ENCODE assay signal across 8 mouse cellular contexts in the genomic region with DNA sequence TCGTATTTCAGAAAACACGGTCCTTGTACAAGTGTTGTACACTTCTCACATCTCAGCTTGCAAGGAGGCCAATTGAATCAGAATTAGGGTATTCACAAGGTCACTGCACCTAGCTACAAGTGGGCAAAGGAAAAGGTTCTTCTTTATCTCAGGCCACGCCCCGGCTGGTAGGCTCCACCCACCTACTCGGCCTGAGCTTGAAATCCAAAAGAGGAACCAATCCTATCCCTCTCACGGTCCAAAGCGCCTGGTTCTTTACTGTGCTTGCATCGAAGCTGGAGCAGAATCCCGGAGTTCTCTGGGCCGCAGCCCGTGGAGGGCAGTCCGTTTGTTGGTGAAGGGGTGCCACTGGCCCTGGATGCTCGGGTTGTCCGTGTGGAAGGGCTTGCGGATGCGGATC. TPM values are rescaled to one million over a fixed set of nuclear protein-coding genes. Genes with fewer than 3 reads are reported as not detected.
DNase-seq lines count a peak whose midpoint lies in the region; ATAC-seq and TF ChIP-seq lines count a peak whose summit lies in the region.

Gene Twnk, plus strand, starts transcription at position 220 of the 400 bp plus-strand sequence.

- peaks cover 19% of the 10 kb centered on the region for H3K4me1 ChIP-seq in lung, embryonic 16.5 days (replicated peaks; ENCODE audit: control insufficient read depth, insufficient read depth, low read length)
- H3K4me1 ChIP-seq in olfactory bulb, adult 2 months (ENCODE audit: control insufficient read depth, insufficient read depth, low read length) = peaks cover 26% of the 10 kb centered on the region

- H3K4me3 ChIP-seq in lung, embryonic 16.5 days (ENCODE audit: low read length) = peak within 1 kb of the TSS; percentile 98
- H3K4me3 ChIP-seq in olfactory bulb, adult 2 months (ENCODE audit: insufficient read depth, low read depth, low read length) = peak within 1 kb of the TSS; percentile 68

- intact Hi-C loops in heart, postnatal 14 days (cut with DNase I) = no loop called here

- no peaks in the 10 kb centered on the region for H3K27me3 ChIP-seq in lung, embryonic 16.5 days (ENCODE audit: control insufficient read depth, insufficient read depth, low read depth, low read length)

- no peak for TF ChIP-seq POLR2A in olfactory bulb, adult 2 months (IDR thresholded peaks at IDR 0.05; ENCODE audit: insufficient read depth, low read depth, low read length)

- H3K36me3 ChIP-seq in lung, embryonic 16.5 days (ENCODE audit: control insufficient read depth, insufficient read depth, low read length) = peaks cover 14% of the 10 kb centered on the region

- peak within 1 kb of the TSS; percentile 87 for H3K27ac ChIP-seq in lung, embryonic 16.5 days (ENCODE audit: low read length)
- peak within 1 kb of the TSS; percentile 40 for H3K27ac ChIP-seq in olfactory bulb, adult 2 months (ENCODE audit: insufficient read depth, low read depth, low read length)

- peak within 1 kb of the TSS; percentile 94 for H3K4me2 ChIP-seq in lung, embryonic 16.5 days (ENCODE audit: low read depth, low read length)

- H3K9me3 ChIP-seq in lung, embryonic 16.5 days (ENCODE audit: control insufficient read depth, low read length) = no peaks in the 10 kb centered on the region

- H3K9ac ChIP-seq in lung, embryonic 16.5 days (ENCODE audit: low read length) = peak within 1 kb of the TSS; percentile 89

- ATAC-seq in erythroid progenitor cell, adult 5-6 weeks (replicated peaks; ENCODE audit: low FRiP score, poor library complexity, severe bottlenecking) = peak; percentile 76
- no peak for ATAC-seq in lung, embryonic 16.5 days (ENCODE audit: low read depth)
- no peak for ATAC-seq in cerebellum, adult (ENCODE audit: insufficient number of reproducible peaks, low FRiP score, low TSS enrichment)

- WGBS in large intestine, adult 2 months = 7% methylated on average over 16 of the region's 16 CpGs
- 9% methylated on average over 16 of the region's 16 CpGs for whole genome bisulfite sequencing in lung, embryonic 16.5 days
- whole genome bisulfite sequencing in olfactory bulb, adult 2 months = 7% methylated on average over 16 of the region's 16 CpGs

- TF ChIP-seq CTCF in olfactory bulb, adult 2 months (IDR thresholded peaks at IDR 0.05; ENCODE audit: insufficient read depth, low read depth, low read length) = no peak

- DNase-seq in B cell, adult 2 months = peak; percentile 94 to 97
- peak; percentile 74 for DNase-seq in adipocyte (ENCODE audit: low spot score)
- peak; percentile 33 to 53 for DNase-seq in heart, postnatal 14 days
- DNase-seq in large intestine, adult 2 months (ENCODE audit: low read depth, low spot score) = no peak

RNA-seq across cellular contexts. Expression of gene Twnk, which starts in this region (rescaled TPM):
- total RNA-seq in erythroid progenitor cell, adult 5-6 weeks (2015; ENCODE audit: low replicate concordance) = 2.9 and 4.3 TPM in 2 replicates
- 1.4 and 2.0 TPM in 2 replicates for total RNA-seq in erythroid progenitor cell, adult 5-6 weeks (2017; ENCODE audit: low replicate concordance)
- total RNA-seq in heart, postnatal 14 days (2021) = 10 to 100 TPM; 21.5 to 22.0 TPM
- polyA plus RNA-seq in large intestine, adult 2 months (2012; rRNA removed) = 10.2 and 11.4 TPM in 2 replicates
- polyA plus RNA-seq in lung, embryonic 16.5 days (2015; fragmentation: Nextera tagmentation; extraction: Ambion mirVana) = 19.8 and 19.9 TPM in 2 replicates
- not detected in 2 replicates for polyA plus RNA-seq in olfactory bulb, adult 2 months (2012; ENCODE audit: insufficient read depth, insufficient read length, low replicate concordance, missing spikeins)

Comparison
In these comparisons a context has a peak if more than half of its experiments do, and no peak if none do; other contexts are left out.
1. RNA of gene Twnk (total RNA-seq): 21.5 to 22.0 TPM in heart, postnatal 14 days; 1.4 to 4.3 TPM in erythroid progenitor cell, adult 5-6 weeks; every median in the first group is over 4 times any median in the second.
2. RNA of gene Twnk (polyA plus RNA-seq): 19.8 to 19.9 TPM in lung, embryonic 16.5 days and 10.2 to 11.4 TPM in large intestine, adult 2 months; not detected in olfactory bulb, adult 2 months; every median in the first group is over 10 times any median in the second.